Mouse (Mus musculus) midbrain, embryonic 14.5 days (tissue): ENCODE measurements around the gene Rd3. TPM values are rescaled to one million over a fixed set of nuclear protein-coding genes. Genes with fewer than 3 reads are reported as not detected.
A peak's percentile ranks its signal among the peaks of the same experiment; 100 is the strongest.

Experiments
- ATAC-seq: fragments of 200-750 bp; cut with Nextera tagmentation; 2 replicates; pipeline ENCODE4 v1.8.0; 2017; ENCODE audit warnings: moderate number of reproducible peaks, moderate library complexity; ENCODE audit not compliant: low FRiP score, low TSS enrichment
- DNase-seq: peaks from one replicate; pipeline ENCODE4 v3.0.0-alpha.2; 2015
- H3K27ac ChIP-seq: fragments of 300-500 bp; sonication (generic); replicated peaks from 2 replicates; pipeline ENCODE4 v1.5.1; 2014; ENCODE audit warnings: mild to moderate bottlenecking, low read depth, low read length, moderate library complexity
- H3K27me3 ChIP-seq: fragments of 300-500 bp; sonication (generic); 2 replicates; pipeline ENCODE4 v1.6.1; 2014; ENCODE audit warnings: low read length, control low read depth, mixed read lengths; ENCODE audit not compliant: control insufficient read depth, insufficient read depth
- H3K36me3 ChIP-seq: fragments of 300-500 bp; sonication (generic); 2 replicates; pipeline ENCODE4 v1.6.1; 2014; ENCODE audit warnings: low read length, control low read depth; ENCODE audit not compliant: control insufficient read depth, insufficient read depth
- H3K4me1 ChIP-seq: fragments of 300-500 bp; sonication (generic); 2 replicates; pipeline ENCODE4 v1.6.1; 2014; ENCODE audit warnings: mild to moderate bottlenecking, antibody characterized with exemption, low read length, control low read depth; ENCODE audit not compliant: control insufficient read depth, insufficient read depth
- H3K4me2 ChIP-seq: fragments of 300-500 bp; sonication (generic); 2 replicates; pipeline ENCODE4 v1.6.1; 2014; ENCODE audit warnings: mild to moderate bottlenecking, low read length, moderate library complexity
- H3K4me3 ChIP-seq: fragments of 300-500 bp; sonication (generic); replicated peaks from 2 replicates; pipeline ENCODE4 v1.5.1; 2014; ENCODE audit warnings: low read depth, low read length
- H3K9ac ChIP-seq: fragments of 300-500 bp; sonication (generic); replicated peaks from 2 replicates; pipeline ENCODE4 v1.6.1; 2014; ENCODE audit warnings: mild to moderate bottlenecking, low read length, moderate library complexity
- H3K9me3 ChIP-seq: fragments of 300-500 bp; sonication (generic); 2 replicates; pipeline ENCODE4 v1.6.1; 2016; ENCODE audit warnings: low read length, control low read depth, mixed read lengths; ENCODE audit not compliant: control insufficient read depth
- WGBS: fragments of 180-500 bp; shearing (Covaris S2); extraction: QIAGEN DNeasy Blood & Tissue Kit; methylation state at CpG from one replicate; pipeline ENCODE4 v1.1.7; 2014; 5-methylcytosine and 5-hydroxymethylcytosine counted together
- polyA plus RNA-seq: library from polyadenylated mRNA; unstranded; fragments of >200 nt; fragmentation: Nextera tagmentation; extraction: Ambion mirVana; gene quantifications from 2 replicates; pipeline ENCODE4 v1.2.1, GENCODE M21; 2014

Rd3 gene
- polyA plus RNA-seq, 1 experiment from 2014 or later, result 2.4 TPM

DNA sequence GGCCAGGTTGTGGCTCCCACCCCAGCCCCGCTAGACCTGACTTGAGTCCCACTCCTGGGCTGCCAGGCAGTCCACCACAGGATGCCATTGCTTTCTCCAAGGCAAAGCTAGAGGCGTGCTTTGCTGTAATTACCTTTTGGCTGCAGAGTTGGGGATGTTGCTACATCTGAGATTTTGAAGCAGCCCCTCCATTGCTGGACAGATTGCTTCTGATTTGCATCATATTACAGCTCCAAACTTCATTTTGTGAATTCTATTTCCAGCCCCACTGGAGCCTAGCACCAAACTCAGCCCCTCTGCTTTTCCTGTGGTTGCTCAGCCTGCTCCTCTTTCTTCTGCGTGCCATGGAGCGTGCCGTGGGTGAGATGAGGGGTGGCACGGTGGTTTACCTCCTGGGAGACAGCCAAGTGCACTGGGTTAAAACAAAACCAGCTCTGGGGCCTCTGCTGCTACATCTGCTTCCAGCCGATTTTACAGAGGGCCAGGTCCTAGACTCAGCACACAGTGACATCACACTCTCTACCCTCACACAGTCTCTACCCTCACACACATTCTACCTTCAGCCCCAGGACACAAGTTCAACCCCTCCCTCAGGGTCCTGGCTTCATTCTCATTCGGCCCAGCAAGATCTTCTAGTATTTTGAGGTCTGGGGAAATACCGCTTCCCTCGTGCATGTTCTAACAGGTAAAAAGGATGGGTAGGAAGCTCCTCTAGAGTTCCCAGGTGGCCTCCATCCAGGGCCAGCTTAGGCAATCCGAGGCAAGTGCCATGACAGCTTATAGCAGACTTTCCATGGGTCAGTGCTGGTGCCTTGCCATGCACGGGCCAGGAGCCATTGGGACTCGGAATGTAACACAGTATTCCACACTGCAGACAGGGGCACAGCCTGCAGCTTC is 2.4 kb upstream of the Rd3 start:
- WGBS, result 68% methylated on average over 13 of the region's 13 CpGs
- Histone ChIP-seq H3K36me3 (no peaks in the 10 kb centered on the region), H3K4me3 (no peak overlapping the region), H3K27ac (no peak overlapping the region), H3K27me3 (no peaks in the 10 kb centered on the region), H3K9ac (no peak overlapping the region), H3K4me2 (no peak overlapping the region), H3K9me3 (no peaks in the 10 kb centered on the region), H3K4me1 (peaks cover 13% of the 10 kb centered on the region)
- no peak for ATAC-seq
- no peak for DNase-seq

DNA sequence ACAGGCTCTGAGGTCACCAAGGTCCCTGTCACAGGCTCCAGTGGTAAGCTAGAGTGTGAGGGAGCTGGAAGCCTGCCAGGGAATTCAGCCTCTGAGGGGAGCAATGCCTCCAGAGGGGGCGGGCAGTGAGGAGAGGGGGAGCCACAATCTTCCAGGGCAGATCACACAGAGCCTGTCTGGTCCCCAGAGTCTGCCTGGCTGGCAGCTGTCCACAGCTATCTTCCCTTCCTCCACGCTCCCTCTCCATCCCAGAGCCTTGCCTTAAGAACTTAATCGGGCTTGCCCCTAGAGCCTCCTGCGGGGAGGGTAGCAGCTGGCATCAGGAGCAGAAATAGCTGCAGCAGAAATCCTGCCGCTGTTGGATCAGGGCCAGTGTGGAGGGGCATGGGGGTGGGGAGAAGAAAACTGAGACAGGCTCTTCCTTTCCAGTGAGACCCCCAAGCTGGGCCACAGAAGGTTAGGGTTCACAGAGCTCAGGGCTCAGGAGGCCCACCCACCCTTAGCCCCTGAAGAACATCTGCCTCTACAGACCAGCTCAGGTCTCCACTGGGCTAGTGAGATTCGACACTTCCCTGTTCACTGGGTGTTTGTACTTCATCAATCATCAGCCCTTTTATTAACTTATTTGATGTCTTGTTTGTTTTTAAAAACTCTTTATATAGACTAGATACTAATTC is 4.4 kb downstream of the Rd3 start:
- peak; percentile 81 for DNase-seq

GRCm38 (mm10) chr1:191986674-191987480 is 9.7 kb downstream of the Rd3 start:
- no peaks in the 10 kb centered on the region for H3K27me3 ChIP-seq
- no peaks in the 10 kb centered on the region for H3K9me3 ChIP-seq
- H3K27ac ChIP-seq, result no peak overlapping the region
- no peak overlapping the region for H3K4me3 ChIP-seq
- no peak overlapping the region for H3K4me2 ChIP-seq
- 79% methylated on average over 8 of the region's 8 CpGs for WGBS
- H3K9ac ChIP-seq, result no peak overlapping the region
- no peak for DNase-seq
- H3K36me3 ChIP-seq, result no peaks in the 10 kb centered on the region
- ATAC-seq, result no peak
- H3K4me1 ChIP-seq, result no peaks in the 10 kb centered on the region

More for the DNA sequence above, 4.4 kb downstream of the Rd3 start:
- Histone ChIP-seq H3K27ac (peak overlapping the region; percentile 55), H3K4me3 (no peak overlapping the region), H3K9me3 (no peaks in the 10 kb centered on the region), H3K4me1 (peaks cover 22% of the 10 kb centered on the region), H3K4me2 (no peak overlapping the region), H3K36me3 (no peaks in the 10 kb centered on the region), H3K9ac (no peak overlapping the region), H3K27me3 (no peaks in the 10 kb centered on the region)
- WGBS, result 7% methylated on average over 6 of the region's 6 CpGs
- peak; percentile 85 for ATAC-seq

DNA sequence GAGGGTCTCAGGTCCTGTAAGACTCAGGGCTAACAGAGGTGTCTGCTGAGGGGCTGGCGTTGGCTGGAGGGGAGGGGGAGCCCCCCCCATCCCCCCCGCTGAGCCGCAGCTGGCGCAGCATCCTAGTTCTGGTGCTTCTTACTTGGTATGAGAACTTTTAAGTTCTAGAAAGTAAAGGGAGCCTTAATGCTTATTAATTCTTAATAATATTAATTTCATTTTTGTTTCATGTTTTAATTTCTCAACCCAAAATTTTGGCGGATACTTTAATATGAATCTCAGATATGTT is 10.3 kb downstream of the Rd3 start:
- WGBS, result 58% methylated on average over 5 of the region's 5 CpGs
- no peak overlapping the region for H3K9ac ChIP-seq
- no peaks in the 10 kb centered on the region for H3K27me3 ChIP-seq
- H3K4me1 ChIP-seq, result no peaks in the 10 kb centered on the region
- no peak overlapping the region for H3K27ac ChIP-seq
- H3K4me2 ChIP-seq, result no peak overlapping the region
- no peaks in the 10 kb centered on the region for H3K36me3 ChIP-seq
- no peaks in the 10 kb centered on the region for H3K9me3 ChIP-seq
- no peak overlapping the region for H3K4me3 ChIP-seq
- DNase-seq (no peak), ATAC-seq (no peak)

- DNase-seq (no peak), ATAC-seq (no peak)
- 85% methylated on average over 3 of the region's 3 CpGs for WGBS
These were observed 11.5 kb downstream of the Rd3 start for GRCm38 (mm10) chr1:191988646-191989045.

GRCm38 (mm10) chr1:191989060-191989459 is 11.9 kb downstream of the Rd3 start:
- no peak overlapping the region for H3K4me3 ChIP-seq
- H3K27me3 ChIP-seq, result no peaks in the 10 kb centered on the region
- no peak for DNase-seq
- H3K9me3 ChIP-seq, result no peaks in the 10 kb centered on the region
- H3K36me3 ChIP-seq, result no peaks in the 10 kb centered on the region
- peak overlapping the region; percentile 54 for H3K4me2 ChIP-seq
- no peaks in the 10 kb centered on the region for H3K4me1 ChIP-seq
- no peak overlapping the region for H3K27ac ChIP-seq
- WGBS, result 96% methylated on average over 5 of the region's 5 CpGs
- no peak for ATAC-seq
- no peak overlapping the region for H3K9ac ChIP-seq

More at GRCm38 (mm10) chr1:191988646-191989045, 11.5 kb downstream of the Rd3 start:
- no peaks in the 10 kb centered on the region for H3K27me3 ChIP-seq
- H3K4me1 ChIP-seq, result no peaks in the 10 kb centered on the region
- H3K9me3 ChIP-seq, result no peaks in the 10 kb centered on the region
- no peaks in the 10 kb centered on the region for H3K36me3 ChIP-seq
- H3K4me2 ChIP-seq, result no peak overlapping the region
- H3K4me3 ChIP-seq, result no peak overlapping the region
- no peak overlapping the region for H3K9ac ChIP-seq
- no peak overlapping the region for H3K27ac ChIP-seq

- H3K4me1 ChIP-seq, result no peaks in the 10 kb centered on the region
- peak overlapping the region; percentile 59 for H3K4me3 ChIP-seq
- H3K4me2 ChIP-seq, result peak overlapping the region; percentile 54
- H3K9me3 ChIP-seq, result no peaks in the 10 kb centered on the region
- no peaks in the 10 kb centered on the region for H3K27me3 ChIP-seq
- peak overlapping the region; percentile 80 for H3K27ac ChIP-seq
- peak; percentile 99 for DNase-seq
- ATAC-seq, result peak; percentile 98
- under 1% methylated on average over 22 of the region's 22 CpGs for WGBS
- H3K36me3 ChIP-seq, result no peaks in the 10 kb centered on the region
- H3K9ac ChIP-seq, result peak overlapping the region; percentile 70
These were observed 12.8 kb downstream of the Rd3 start for GRCm38 (mm10) chr1:191989994-191990393.

- WGBS, result 79% methylated on average over 7 of the region's 7 CpGs
- DNase-seq, result no peak
- Histone ChIP-seq H3K9ac (no peak overlapping the region), H3K4me2 (no peak overlapping the region), H3K36me3 (no peaks in the 10 kb centered on the region), H3K27ac (no peak overlapping the region), H3K4me3 (no peak overlapping the region), H3K9me3 (no peaks in the 10 kb centered on the region), H3K4me1 (no peaks in the 10 kb centered on the region), H3K27me3 (no peaks in the 10 kb centered on the region)
- no peak for ATAC-seq
These were observed 15.0 kb downstream of the Rd3 start for GRCm38 (mm10) chr1:191992040-191992780.
